Mouse (Mus musculus) adrenal gland, postnatal 36 days (tissue): ENCODE measurements around the gene Smc6. TPM values are rescaled to one million over a fixed set of nuclear protein-coding genes. Genes with fewer than 3 reads are reported as not detected.

Experiments used
- microRNA-seq: library from miRNA; unstranded; fragments of <30 nt; microRNA quantifications from one replicate; pipeline ENCODE4 v1.2.0, GENCODE M21; 2021
- total RNA-seq, 2 experiments: library from RNA; stranded (reverse); gene quantifications; 2 replicates each; pipeline ENCODE4 v1.2.3; 2021

Gene Smc6
- total RNA-seq, 2 experiments from 2014 or later: 38.0 to 42.5 TPM

Small RNA genes lying within 50 kb of the gene (microRNA-seq; reads per million reads assigned to microRNA genes)
- gene Mir7675: not detected

Other genes starting within 250 kb of the Smc6 start
- gene Kcns3, start 114.8 kb upstream of the Smc6 start, total RNA-seq: 1 to 10 TPM; 4.1 to 5.1 TPM
- not detected for gene Msgn1, start 56.9 kb upstream of the Smc6 start, total RNA-seq
- 1 to 10 TPM; 2.5 to 2.7 TPM for gene Gen1, start 85 bp upstream of the Smc6 start, total RNA-seq
- gene Vsnl1, start 170.7 kb downstream of the Smc6 start, total RNA-seq: 10 to 100 TPM; 32.4 to 53.0 TPM
- gene Rad51ap2, start 190.2 kb downstream of the Smc6 start, total RNA-seq: under 1 TPM; 0.10 to 0.20 TPM